Comparison of ENCODE assay signal across 19 mouse cellular contexts in genomic region chr3:60506821-60507220, GRCm38 (mm10).
"Had no signal": no experiment of that assay in that cellular context is flagged by ENCODE, and none has a peak within 500 bp of the region (broad histone marks: within the 10 kb centered on the region; RNA-seq: fewer than 3 reads in every experiment).

No protein-coding gene starts in this region.

- DNase-seq: kidney, adult 11 months; kidney, adult 8-10 months; kidney, postnatal 10 days; kidney, postnatal 36 days; layer of hippocampus, postnatal 36 days; lung, adult 2 months; lung, postnatal 14 days; right cerebral cortex, adult 18-20 months; right cerebral cortex, postnatal 25 days; spleen, adult 18-20 months; thymus, postnatal 25 days had no signal

- H3K36me3 ChIP-seq: kidney, embryonic 15.5 days; midbrain, embryonic 12.5 days; midbrain, embryonic 15.5 days; neural tube, embryonic 12.5 days; neural tube, embryonic 15.5 days; stomach, embryonic 15.5 days had no signal

- H3K9me3 ChIP-seq: kidney, embryonic 15.5 days; liver, embryonic 15.5 days; midbrain, embryonic 12.5 days; midbrain, embryonic 15.5 days; neural tube, embryonic 12.5 days; neural tube, embryonic 15.5 days; stomach, embryonic 15.5 days had no signal

- H3K27ac ChIP-seq: kidney, embryonic 15.5 days; left cerebral cortex, adult 2 months; liver, embryonic 15.5 days; midbrain, embryonic 12.5 days; midbrain, embryonic 15.5 days; neural tube, embryonic 12.5 days; neural tube, embryonic 15.5 days; stomach, embryonic 15.5 days had no signal

- H3K9ac ChIP-seq: kidney, embryonic 15.5 days; liver, embryonic 15.5 days; midbrain, embryonic 12.5 days; midbrain, embryonic 15.5 days; neural tube, embryonic 12.5 days; neural tube, embryonic 15.5 days; stomach, embryonic 15.5 days had no signal

- H3K4me2 ChIP-seq: kidney, embryonic 15.5 days; liver, embryonic 15.5 days; midbrain, embryonic 12.5 days; midbrain, embryonic 15.5 days; neural tube, embryonic 12.5 days; neural tube, embryonic 15.5 days; stomach, embryonic 15.5 days had no signal

- H3K4me3 ChIP-seq: kidney, embryonic 15.5 days; left cerebral cortex, adult 2 months; liver, embryonic 15.5 days; midbrain, embryonic 12.5 days; midbrain, embryonic 15.5 days; neural tube, embryonic 12.5 days; neural tube, embryonic 15.5 days; stomach, embryonic 15.5 days had no signal

- ATAC-seq: midbrain, embryonic 15.5 days had no signal

- H3K27me3 ChIP-seq: kidney, embryonic 15.5 days; liver, embryonic 15.5 days; midbrain, embryonic 12.5 days; midbrain, embryonic 15.5 days; neural tube, embryonic 12.5 days; neural tube, embryonic 15.5 days; stomach, embryonic 15.5 days had no signal
